Mouse (Mus musculus) bone marrow, adult 2 months (tissue): ENCODE data around the gene Acbd4.

Experiments
- CTCF ChIP-seq: fragments of 200-500 bp; IDR thresholded peaks from 2 replicates; pipeline ENCODE4 v1.5.1; 2011; ENCODE audit warnings: low read length, control low read depth; ENCODE audit not compliant: control insufficient read depth, insufficient read depth
- POLR2A ChIP-seq: fragments of 200-500 bp; IDR thresholded peaks from 2 replicates; pipeline ENCODE4 v1.6.1; 2011; ENCODE audit warnings: low read depth, mild to moderate bottlenecking, control low read depth, low read length, borderline replicate concordance; ENCODE audit not compliant: control insufficient read depth

- TF ChIP-seq CTCF (no peak), POLR2A (no peak)
Measured at GRCm38 (mm10) chr11:103134221-103134620, 32.7 kb downstream of the Acbd4 start.
